Mouse (Mus musculus): ENCODE measurements around the gene Cenpc1. TPM values are rescaled to one million over a fixed set of nuclear protein-coding genes. Genes with fewer than 3 reads are reported as not detected.

Cenpc1 gene
- polyA plus RNA-seq, 1 experiment from 2014 or later: 51.6 TPM

- no peak for ATAC-seq
- no peak overlapping the region for H3K27ac ChIP-seq
- 85% methylated on average over 3 of the region's 3 CpGs for WGBS
Observed at GRCm38 (mm10) chr5:86078720-86079334, 13.4 kb upstream of the Cenpc1 start.

GRCm38 (mm10) chr5:86072756-86073386, 7.5 kb upstream of the Cenpc1 start:
- ATAC-seq: no peak
- H3K27ac ChIP-seq: no peak overlapping the region
- H3K27me3 ChIP-seq: no peaks in the 10 kb centered on the region
- no peaks in the 10 kb centered on the region for H3K36me3 ChIP-seq (ENCODE audit: poor library complexity, severe bottlenecking)
- no peak overlapping the region for H3K9ac ChIP-seq
- no peaks in the 10 kb centered on the region for H3K4me1 ChIP-seq
- H3K4me3 ChIP-seq: no peak overlapping the region
- H3K9me3 ChIP-seq (replicated peaks): no peaks in the 10 kb centered on the region
- WGBS: 88% methylated on average over 4 of the region's 4 CpGs
- no peak overlapping the region for H3K4me2 ChIP-seq

More at GRCm38 (mm10) chr5:86078720-86079334, 13.4 kb upstream of the Cenpc1 start:
- no peak overlapping the region for H3K9ac ChIP-seq
- no peaks in the 10 kb centered on the region for H3K27me3 ChIP-seq
- H3K36me3 ChIP-seq (ENCODE audit: poor library complexity, severe bottlenecking): no peaks in the 10 kb centered on the region
- H3K9me3 ChIP-seq (replicated peaks): no peaks in the 10 kb centered on the region
- no peak overlapping the region for H3K4me3 ChIP-seq
- H3K4me1 ChIP-seq: no peaks in the 10 kb centered on the region
- H3K4me2 ChIP-seq: no peak overlapping the region

- ATAC-seq: no peak
- no peaks in the 10 kb centered on the region for H3K4me1 ChIP-seq
- no peaks in the 10 kb centered on the region for H3K36me3 ChIP-seq (ENCODE audit: poor library complexity, severe bottlenecking)
- no peak within 1 kb of the TSS for H3K4me2 ChIP-seq
- H3K27me3 ChIP-seq: no peaks in the 10 kb centered on the region
- no peak within 1 kb of the TSS for H3K9ac ChIP-seq
- WGBS: 80% methylated on average over 7 of the region's 7 CpGs
- no peaks in the 10 kb centered on the region for H3K9me3 ChIP-seq (replicated peaks)
- no peak within 1 kb of the TSS for H3K4me3 ChIP-seq
- H3K27ac ChIP-seq: no peak within 1 kb of the TSS
Observed at GRCm38 (mm10) chr5:86071538-86071937, 6.2 kb upstream of the Cenpc1 start, which contains the start of gene Stap1. Stap1 (plus strand) TSS chr5:86071746.

GRCm38 (mm10) chr5:86069121-86069520, 3.7 kb upstream of the Cenpc1 start:
- 79% methylated on average over 6 of the region's 6 CpGs for WGBS
- no peak overlapping the region for H3K9ac ChIP-seq
- H3K4me1 ChIP-seq: peaks cover 5% of the 10 kb centered on the region
- no peaks in the 10 kb centered on the region for H3K36me3 ChIP-seq (ENCODE audit: poor library complexity, severe bottlenecking)
- no peak for ATAC-seq
- no peaks in the 10 kb centered on the region for H3K27me3 ChIP-seq
- H3K27ac ChIP-seq: no peak overlapping the region
- no peak overlapping the region for H3K4me2 ChIP-seq
- no peaks in the 10 kb centered on the region for H3K9me3 ChIP-seq (replicated peaks)
- no peak overlapping the region for H3K4me3 ChIP-seq

GRCm38 (mm10) chr5:86068451-86068850, 3.1 kb upstream of the Cenpc1 start:
- no peak for ATAC-seq
- WGBS: 88% methylated on average over 3 of the region's 3 CpGs
- no peaks in the 10 kb centered on the region for H3K36me3 ChIP-seq (ENCODE audit: poor library complexity, severe bottlenecking)

GRCm38 (mm10) chr5:86066551-86066929, 1.2 kb upstream of the Cenpc1 start:
- peak overlapping the region; percentile 63 for H3K4me2 ChIP-seq
- 1% methylated on average over 17 of the region's 17 CpGs for WGBS
- peak; percentile 52 for ATAC-seq

More at GRCm38 (mm10) chr5:86068451-86068850, 3.1 kb upstream of the Cenpc1 start:
- peaks cover 11% of the 10 kb centered on the region for H3K4me1 ChIP-seq
- no peak overlapping the region for H3K4me2 ChIP-seq
- H3K9me3 ChIP-seq (replicated peaks): no peaks in the 10 kb centered on the region
- H3K4me3 ChIP-seq: no peak overlapping the region
- H3K9ac ChIP-seq: no peak overlapping the region
- no peak overlapping the region for H3K27ac ChIP-seq
- no peaks in the 10 kb centered on the region for H3K27me3 ChIP-seq

GRCm38 (mm10) chr5:86065876-86066550, 630 bp upstream of the Cenpc1 start:
- no peaks in the 10 kb centered on the region for H3K36me3 ChIP-seq (ENCODE audit: poor library complexity, severe bottlenecking)
- peak overlapping the region; percentile 51 for H3K9ac ChIP-seq
- peak overlapping the region; percentile 63 for H3K4me2 ChIP-seq
- H3K4me3 ChIP-seq: peak overlapping the region; percentile 83
- no peaks in the 10 kb centered on the region for H3K27me3 ChIP-seq
- under 1% methylated on average over 17 of the region's 17 CpGs for WGBS
- H3K4me1 ChIP-seq: peaks cover 17% of the 10 kb centered on the region
- no peaks in the 10 kb centered on the region for H3K9me3 ChIP-seq (replicated peaks)
- peak overlapping the region; percentile 75 for H3K27ac ChIP-seq
- ATAC-seq: peak; percentile 34

More at GRCm38 (mm10) chr5:86066551-86066929, 1.2 kb upstream of the Cenpc1 start:
- peaks cover 17% of the 10 kb centered on the region for H3K4me1 ChIP-seq
- no peaks in the 10 kb centered on the region for H3K9me3 ChIP-seq (replicated peaks)
- H3K4me3 ChIP-seq: peak overlapping the region; percentile 83
- peak overlapping the region; percentile 43 for H3K9ac ChIP-seq
- no peak overlapping the region for H3K27ac ChIP-seq
- no peaks in the 10 kb centered on the region for H3K36me3 ChIP-seq (ENCODE audit: poor library complexity, severe bottlenecking)
- H3K27me3 ChIP-seq: no peaks in the 10 kb centered on the region

GRCm38 (mm10) chr5:86063501-86063900, 1.9 kb downstream of the Cenpc1 start:
- H3K4me3 ChIP-seq: peak overlapping the region; percentile 83
- H3K4me1 ChIP-seq: peaks cover 17% of the 10 kb centered on the region
- peak overlapping the region; percentile 63 for H3K4me2 ChIP-seq
- H3K27me3 ChIP-seq: no peaks in the 10 kb centered on the region
- 100% methylated on average over 1 of the region's 1 CpGs for WGBS
- no peaks in the 10 kb centered on the region for H3K9me3 ChIP-seq (replicated peaks)
- no peak overlapping the region for H3K27ac ChIP-seq
- H3K36me3 ChIP-seq (ENCODE audit: poor library complexity, severe bottlenecking): peaks cover 4% of the 10 kb centered on the region; the same call in 1 of the 2 replicates
- no peak for ATAC-seq
- H3K9ac ChIP-seq: no peak overlapping the region

- Histone ChIP-seq H3K4me3 (no peak overlapping the region), H3K4me1 (no peaks in the 10 kb centered on the region), H3K9me3 (replicated peaks) (no peaks in the 10 kb centered on the region), H3K9ac (no peak overlapping the region), H3K27ac (no peak overlapping the region), H3K4me2 (no peak overlapping the region), H3K27me3 (no peaks in the 10 kb centered on the region), H3K36me3 (ENCODE audit: poor library complexity, severe bottlenecking) (peaks cover 48% of the 10 kb centered on the region)
- no peak for ATAC-seq
- WGBS: 88% methylated on average over 2 of the region's 2 CpGs
Observed at GRCm38 (mm10) chr5:86029820-86030219, 35.6 kb downstream of the Cenpc1 start.

GRCm38 (mm10) chr5:85996545-85997510, 68.6 kb downstream of the Cenpc1 start:
- no peak overlapping the region for H3K4me3 ChIP-seq
- H3K27ac ChIP-seq: no peak overlapping the region
- no peaks in the 10 kb centered on the region for H3K27me3 ChIP-seq
- H3K4me2 ChIP-seq: no peak overlapping the region
- ATAC-seq: peak; percentile 82
- no peaks in the 10 kb centered on the region for H3K9me3 ChIP-seq (replicated peaks)
- H3K9ac ChIP-seq: no peak overlapping the region
- H3K36me3 ChIP-seq (ENCODE audit: poor library complexity, severe bottlenecking): no peaks in the 10 kb centered on the region
- no peaks in the 10 kb centered on the region for H3K4me1 ChIP-seq
- 84% methylated on average over 6 of the region's 6 CpGs for WGBS

GRCm38 (mm10) chr5:85994551-85994950, 70.8 kb downstream of the Cenpc1 start:
- Histone ChIP-seq H3K4me1 (no peaks in the 10 kb centered on the region), H3K27ac (no peak overlapping the region), H3K27me3 (no peaks in the 10 kb centered on the region), H3K9ac (no peak overlapping the region), H3K9me3 (replicated peaks) (no peaks in the 10 kb centered on the region), H3K4me3 (no peak overlapping the region), H3K4me2 (no peak overlapping the region), H3K36me3 (ENCODE audit: poor library complexity, severe bottlenecking) (no peaks in the 10 kb centered on the region)
- no peak for ATAC-seq
- 58% methylated on average over 1 of the region's 1 CpGs for WGBS

Data from forebrain, embryonic 13.5 days (tissue).